Mouse (Mus musculus): ENCODE data around the gene Gapvd1.

DNA sequence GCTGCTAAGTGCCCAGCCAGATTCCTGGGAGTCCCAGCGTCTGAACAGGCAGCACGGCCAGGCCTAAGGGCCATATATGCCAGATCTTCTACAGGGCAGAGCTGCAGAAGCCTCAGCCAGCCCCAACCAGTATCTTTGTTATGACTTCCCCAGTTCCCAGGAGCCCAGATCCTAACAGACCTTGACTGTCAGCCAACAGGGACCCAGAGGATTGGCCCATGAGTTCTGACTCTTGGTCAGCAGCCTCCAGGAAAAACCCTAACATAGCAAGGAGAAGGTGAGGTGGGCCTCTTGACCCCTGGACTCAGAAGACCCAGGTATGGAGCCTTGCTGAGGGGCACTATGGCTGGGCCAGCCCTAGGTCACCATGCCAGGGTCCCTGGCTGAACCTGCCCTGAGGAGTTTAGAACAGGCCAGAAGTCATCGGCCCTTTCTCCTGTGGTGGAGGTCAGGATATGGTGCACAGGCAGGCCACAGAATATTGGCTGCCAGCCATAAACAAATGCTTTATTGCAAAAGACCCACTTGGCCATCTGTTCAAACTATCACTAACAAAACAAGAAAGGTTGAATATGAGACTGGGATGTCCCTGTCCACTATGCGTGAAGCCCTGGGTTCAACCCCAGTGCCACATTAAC lies 126.0 kb downstream of the Gapvd1 start:
- TF ChIP-seq EP300 (IDR thresholded peaks at IDR 0.05; ENCODE audit: low read depth in 1 of 2, low read length in 2 of 2): no peak
- TF ChIP-seq KAT2A (conservative IDR thresholded peaks at IDR 0.05; ENCODE audit: low read depth, low read length): no peak
- no peak for TF ChIP-seq BHLHE40 (IDR thresholded peaks at IDR 0.05; ENCODE audit: borderline replicate concordance, low read depth, low read length)
- no peak for TF ChIP-seq USF1 (IDR thresholded peaks at IDR 0.05; ENCODE audit: low read depth, low read length)
- TF ChIP-seq CTCF (IDR thresholded peaks at IDR 0.05 in 2 of 3, conservative IDR thresholded peaks at IDR 0.05 in 1 of 3; ENCODE audit: control insufficient read depth in 1 of 3, insufficient read depth in 1 of 3, low read depth in 2 of 3, low read length in 3 of 3, poor library complexity in 1 of 3, severe bottlenecking in 1 of 3): no peak
- TF ChIP-seq MAX (IDR thresholded peaks at IDR 0.05; ENCODE audit: low read length): no peak
- TF ChIP-seq POLR2AphosphoS5 (IDR thresholded peaks at IDR 0.05; ENCODE audit: borderline replicate concordance, low read depth, low read length): no peak
- TF ChIP-seq POLR2A (IDR thresholded peaks at IDR 0.05; ENCODE audit: control insufficient read depth in 1 of 2, insufficient read depth in 1 of 2, low read depth in 1 of 2, low read length in 2 of 2, poor library complexity in 1 of 2): no peak

All from MEL (cell line).